Mouse (Mus musculus): ENCODE measurements at regions not wholly inside any gene's neighbourhood (a gene's known extent, or its start where the extent isn't known, plus 50 kb on each side); places are given as distances from the start of the nearest gene placed in this dataset.

GRCm38 (mm10) chr15:25536451-25537334 lies 85.6 kb upstream of the Myo10 start:
- 0 out of 2 replicates have a peak, but pooled peaks cover 9% of the 10 kb centered on the region for H3K27me3 ChIP-seq (replicated peaks)
- no peak overlapping the region for H3K27ac ChIP-seq (ENCODE audit: poor library complexity, severe bottlenecking)
- no peak for ATAC-seq (ENCODE audit: insufficient number of reproducible peaks, low FRiP score)
- H3K4me3 ChIP-seq = no peak overlapping the region
- no peak overlapping the region for H3K9ac ChIP-seq
- no peak overlapping the region for H3K4me2 ChIP-seq
- H3K9me3 ChIP-seq (replicated peaks) = no peaks in the 10 kb centered on the region
- peaks cover 9% of the 10 kb centered on the region; the same call in 1 of the 2 replicates for H3K4me1 ChIP-seq (replicated peaks)
- WGBS = 77% methylated on average over 22 of the region's 22 CpGs
- H3K36me3 ChIP-seq = no peaks in the 10 kb centered on the region

GRCm38 (mm10) chr15:25539344-25540176 lies 82.8 kb upstream of the Myo10 start:
- Histone ChIP-seq H3K27me3 (replicated peaks) (0 out of 2 replicates have a peak, but pooled peaks cover 12% of the 10 kb centered on the region), H3K9me3 (replicated peaks) (no peaks in the 10 kb centered on the region), H3K4me3 (no peak overlapping the region), H3K4me2 (no peak overlapping the region), H3K9ac (no peak overlapping the region), H3K36me3 (no peaks in the 10 kb centered on the region), H3K4me1 (replicated peaks) (peaks cover 9% of the 10 kb centered on the region; the same call in 1 of the 2 replicates), H3K27ac (ENCODE audit: poor library complexity, severe bottlenecking) (no peak overlapping the region)
- WGBS = 48% methylated on average over 20 of the region's 20 CpGs
- no peak for ATAC-seq (ENCODE audit: insufficient number of reproducible peaks, low FRiP score)

GRCm38 (mm10) chr15:25542382-25542781 lies 79.9 kb upstream of the Myo10 start:
- Histone ChIP-seq H3K9ac (no peak overlapping the region), H3K9me3 (replicated peaks) (no peaks in the 10 kb centered on the region), H3K4me1 (replicated peaks) (peaks cover 9% of the 10 kb centered on the region; the same call in 1 of the 2 replicates), H3K36me3 (no peaks in the 10 kb centered on the region), H3K27ac (ENCODE audit: poor library complexity, severe bottlenecking) (no peak overlapping the region), H3K4me2 (no peak overlapping the region), H3K4me3 (no peak overlapping the region), H3K27me3 (replicated peaks) (0 out of 2 replicates have a peak, but pooled peaks cover 10% of the 10 kb centered on the region)
- ATAC-seq (ENCODE audit: insufficient number of reproducible peaks, low FRiP score) = no peak
- whole genome bisulfite sequencing = 75% methylated on average over 4 of the region's 4 CpGs

- Histone ChIP-seq H3K4me3 (no peak overlapping the region), H3K4me1 (replicated peaks) (no peaks in the 10 kb centered on the region), H3K9ac (no peak overlapping the region), H3K27ac (ENCODE audit: poor library complexity, severe bottlenecking) (no peak overlapping the region), H3K4me2 (no peak overlapping the region), H3K9me3 (replicated peaks) (no peaks in the 10 kb centered on the region), H3K36me3 (no peaks in the 10 kb centered on the region), H3K27me3 (replicated peaks) (0 out of 2 replicates have a peak, but pooled peaks cover 18% of the 10 kb centered on the region)
- WGBS = 39% methylated on average over 4 of the region's 4 CpGs
- ATAC-seq (ENCODE audit: insufficient number of reproducible peaks, low FRiP score) = no peak
These were observed 76.1 kb upstream of the Myo10 start for GRCm38 (mm10) chr15:25546185-25546584.

- Histone ChIP-seq H3K27ac (ENCODE audit: poor library complexity, severe bottlenecking) (no peak overlapping the region), H3K27me3 (replicated peaks) (peaks cover 27% of the 10 kb centered on the region), H3K4me2 (no peak overlapping the region), H3K9ac (no peak overlapping the region), H3K4me1 (replicated peaks) (0 out of 2 replicates have a peak, but pooled peaks cover 3% of the 10 kb centered on the region), H3K36me3 (no peaks in the 10 kb centered on the region), H3K9me3 (replicated peaks) (no peaks in the 10 kb centered on the region), H3K4me3 (no peak overlapping the region)
- 76% methylated on average over 8 of the region's 8 CpGs for WGBS
- ATAC-seq (ENCODE audit: insufficient number of reproducible peaks, low FRiP score) = no peak
These were observed 71.9 kb upstream of the Myo10 start for GRCm38 (mm10) chr15:25550269-25551054.

GRCm38 (mm10) chr15:25554945-25555344 lies 67.4 kb upstream of the Myo10 start:
- ATAC-seq (ENCODE audit: insufficient number of reproducible peaks, low FRiP score) = no peak
- no peak overlapping the region for H3K4me2 ChIP-seq
- no peak overlapping the region for H3K4me3 ChIP-seq
- H3K27ac ChIP-seq (ENCODE audit: poor library complexity, severe bottlenecking) = no peak overlapping the region
- 0 out of 2 replicates have a peak, but pooled peaks cover 8% of the 10 kb centered on the region for H3K4me1 ChIP-seq (replicated peaks)
- no peaks in the 10 kb centered on the region for H3K36me3 ChIP-seq
- WGBS = 82% methylated on average over 10 of the region's 10 CpGs
- H3K9me3 ChIP-seq (replicated peaks) = no peaks in the 10 kb centered on the region
- no peak overlapping the region for H3K9ac ChIP-seq
- H3K27me3 ChIP-seq (replicated peaks) = peaks cover 15% of the 10 kb centered on the region

- no peak overlapping the region for H3K4me2 ChIP-seq
- H3K4me1 ChIP-seq (replicated peaks) = 0 out of 2 replicates have a peak, but pooled peaks cover 8% of the 10 kb centered on the region
- H3K4me3 ChIP-seq = no peak overlapping the region
- no peaks in the 10 kb centered on the region for H3K9me3 ChIP-seq (replicated peaks)
- H3K9ac ChIP-seq = no peak overlapping the region
- H3K36me3 ChIP-seq = no peaks in the 10 kb centered on the region
- no peak overlapping the region for H3K27ac ChIP-seq (ENCODE audit: poor library complexity, severe bottlenecking)
- 23% methylated on average over 2 of the region's 2 CpGs for WGBS
- peaks cover 15% of the 10 kb centered on the region for H3K27me3 ChIP-seq (replicated peaks)
- no peak for ATAC-seq (ENCODE audit: insufficient number of reproducible peaks, low FRiP score)
These were observed 66.5 kb upstream of the Myo10 start for GRCm38 (mm10) chr15:25555852-25556251.

- H3K36me3 ChIP-seq = no peaks in the 10 kb centered on the region
- WGBS = 65% methylated on average over 8 of the region's 8 CpGs
- H3K4me1 ChIP-seq (replicated peaks) = 0 out of 2 replicates have a peak, but pooled peaks cover 8% of the 10 kb centered on the region
- peaks cover 13% of the 10 kb centered on the region for H3K27me3 ChIP-seq (replicated peaks)
- no peak overlapping the region for H3K9ac ChIP-seq
- no peak for ATAC-seq (ENCODE audit: insufficient number of reproducible peaks, low FRiP score)
- H3K4me3 ChIP-seq = no peak overlapping the region
- H3K9me3 ChIP-seq (replicated peaks) = no peaks in the 10 kb centered on the region
- H3K27ac ChIP-seq (ENCODE audit: poor library complexity, severe bottlenecking) = no peak overlapping the region
- no peak overlapping the region for H3K4me2 ChIP-seq
These were observed 64.8 kb upstream of the Myo10 start for GRCm38 (mm10) chr15:25557566-25557965.

- ATAC-seq (ENCODE audit: insufficient number of reproducible peaks, low FRiP score) = no peak
- H3K9ac ChIP-seq = no peak overlapping the region
- no peak overlapping the region for H3K27ac ChIP-seq (ENCODE audit: poor library complexity, severe bottlenecking)
- H3K27me3 ChIP-seq (replicated peaks) = peaks cover 9% of the 10 kb centered on the region; the same call in 1 of the 2 replicates
- 69% methylated on average over 7 of the region's 7 CpGs for WGBS
- H3K4me1 ChIP-seq (replicated peaks) = 0 out of 2 replicates have a peak, but pooled peaks cover 8% of the 10 kb centered on the region
- H3K4me3 ChIP-seq = no peak overlapping the region
- no peak overlapping the region for H3K4me2 ChIP-seq
- no peaks in the 10 kb centered on the region for H3K36me3 ChIP-seq
- H3K9me3 ChIP-seq (replicated peaks) = no peaks in the 10 kb centered on the region
These were observed 64.1 kb upstream of the Myo10 start for GRCm38 (mm10) chr15:25558240-25558639.

- 72% methylated on average over 7 of the region's 7 CpGs for WGBS
- no peaks in the 10 kb centered on the region for H3K4me1 ChIP-seq (replicated peaks)
These were observed 58.7 kb upstream of the Myo10 start for GRCm38 (mm10) chr15:25563641-25564040.

More at GRCm38 (mm10) chr15:25563641-25564040, 58.7 kb upstream of the Myo10 start:
- Histone ChIP-seq H3K9me3 (replicated peaks) (no peaks in the 10 kb centered on the region), H3K27ac (ENCODE audit: poor library complexity, severe bottlenecking) (no peak overlapping the region), H3K4me3 (no peak overlapping the region), H3K4me2 (no peak overlapping the region), H3K27me3 (replicated peaks) (peaks cover 16% of the 10 kb centered on the region; the same call in 1 of the 2 replicates), H3K9ac (no peak overlapping the region), H3K36me3 (no peaks in the 10 kb centered on the region)
- no peak for ATAC-seq (ENCODE audit: insufficient number of reproducible peaks, low FRiP score)

Data from heart, embryonic 12.5 days (tissue).